Mouse (Mus musculus) small intestine, adult 2 months (tissue): ENCODE data around the gene Efs.

Experiments
- CTCF ChIP-seq: fragments of 200-500 bp; IDR thresholded peaks from 2 replicates; pipeline ENCODE4 v1.5.1; 2012; ENCODE audit warnings: low read depth, mild to moderate bottlenecking, control low read depth, inconsistent platforms, low read length, moderate library complexity, mixed read lengths; ENCODE audit not compliant: insufficient replicate concordance, insufficient read length; ENCODE audit errors: extremely low read depth
- POLR2A ChIP-seq: fragments of 200-500 bp; IDR thresholded peaks from 2 replicates; pipeline ENCODE4 v1.6.1; 2012; ENCODE audit warnings: low read depth, mild to moderate bottlenecking, control low read depth, inconsistent platforms, low read length, moderate library complexity

DNA sequence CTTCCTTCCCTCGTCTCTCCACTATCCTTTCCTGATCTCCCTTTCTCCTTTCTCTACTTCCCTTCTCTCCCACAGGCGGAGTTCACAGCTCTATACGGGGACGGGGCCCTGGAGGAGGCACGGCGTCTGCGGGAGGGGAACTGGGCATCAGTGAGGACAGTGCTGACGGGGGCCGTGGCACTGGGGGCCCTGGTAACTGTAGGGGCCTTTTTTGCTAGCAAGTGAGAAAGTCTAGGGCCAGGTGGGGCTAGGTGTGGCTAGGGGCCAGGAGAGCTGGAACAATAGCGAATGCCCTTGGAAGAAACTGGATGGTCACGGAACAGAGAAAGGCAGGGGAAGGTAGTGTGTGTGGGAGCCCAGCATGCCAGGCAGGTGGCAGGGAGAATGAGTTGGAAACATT is 40.6 kb downstream of the Efs start:
- no peak for TF ChIP-seq POLR2A
- TF ChIP-seq CTCF = no peak
